Mouse (Mus musculus) kidney, adult 2 months (tissue): ENCODE measurements around the gene Slc16a13. TPM values are rescaled to one million over a fixed set of nuclear protein-coding genes. Genes with fewer than 3 reads are reported as not detected.

Experiments used
- DNase-seq: peaks from one replicate; pipeline ENCODE4 v3.0.0; 2021
- H3K27ac ChIP-seq: fragments of 200-500 bp; 2 replicates; pipeline ENCODE4 v1.5.1; 2012; ENCODE audit warnings: low read depth, low read length, control low read depth, inconsistent platforms; ENCODE audit not compliant: insufficient read depth
- H3K27me3 ChIP-seq: fragments of 200-500 bp; replicated peaks from 2 replicates; pipeline ENCODE4 v1.6.1; 2012; ENCODE audit warnings: mild to moderate bottlenecking, moderate library complexity, low read length, inconsistent platforms; ENCODE audit not compliant: control insufficient read depth, insufficient read depth
- H3K36me3 ChIP-seq: fragments of 200-500 bp; 2 replicates; pipeline ENCODE4 v1.6.1; 2012; ENCODE audit warnings: mild to moderate bottlenecking, moderate library complexity, low read length, inconsistent platforms; ENCODE audit not compliant: control insufficient read depth, insufficient read depth
- H3K4me1 ChIP-seq: fragments of 200-500 bp; 2 replicates; pipeline ENCODE4 v1.6.1; 2011; ENCODE audit warnings: low read length; ENCODE audit not compliant: control insufficient read depth, insufficient read depth
- H3K4me3 ChIP-seq: fragments of 200-500 bp; 2 replicates; pipeline ENCODE4 v1.5.1; 2011; ENCODE audit warnings: mild to moderate bottlenecking, low read depth, low read length, control low read depth; ENCODE audit not compliant: insufficient read depth
- CTCF ChIP-seq: fragments of 200-500 bp; conservative IDR thresholded peaks from 2 replicates; pipeline ENCODE4 v1.5.1; 2011; ENCODE audit warnings: low read depth, mild to moderate bottlenecking, control low read depth, low read length, moderate library complexity, mixed read lengths; ENCODE audit not compliant: insufficient read depth, insufficient read length
- POLR2A ChIP-seq: fragments of 200-500 bp; IDR thresholded peaks from one replicate; pipeline ENCODE4 v1.6.1; 2011; ENCODE audit warnings: low read depth, low read length, control low read depth
- WGBS: fragments of 180-500 bp; shearing (Covaris S2); methylation state at CpG from one replicate; pipeline ENCODE4 v1.1.7; 2018; 5-methylcytosine and 5-hydroxymethylcytosine counted together
- polyA plus RNA-seq: library from polyadenylated mRNA; depleted of rRNA; stranded (reverse); fragments of >200 nt; gene quantifications from 2 replicates; pipeline ENCODE4 v1.2.3, GENCODE M21; 2012; rRNA removed

Slc16a13 gene
- 44.0 and 48.8 TPM in 2 replicates for polyA plus RNA-seq

- under 1% methylated on average over 28 of the region's 28 CpGs for WGBS
- TF ChIP-seq POLR2A (peak; percentile 85), CTCF (no peak)
- Histone ChIP-seq H3K4me3 (peak within 1 kb of the TSS; percentile 63), H3K27ac (peak within 1 kb of the TSS; percentile 86), H3K27me3 (no peaks in the 10 kb centered on the region), H3K4me1 (peaks cover 32% of the 10 kb centered on the region), H3K36me3 (no peaks in the 10 kb centered on the region; the same call in 1 of the 2 replicates)
- DNase-seq, result peak; percentile 99
Measured at GRCm38 (mm10) chr11:70220731-70221602, at the start of gene Slc16a13. Slc16a13 (minus strand) TSS chr11:70221064.

- 75% methylated on average over 1 of the region's 1 CpGs for WGBS
- DNase-seq, result peak; percentile 39
- no peak overlapping the region for H3K4me3 ChIP-seq
- no peaks in the 10 kb centered on the region for H3K36me3 ChIP-seq
- H3K4me1 ChIP-seq, result no peaks in the 10 kb centered on the region
- no peak for TF ChIP-seq CTCF
- no peak for TF ChIP-seq POLR2A
- no peak overlapping the region for H3K27ac ChIP-seq
- H3K27me3 ChIP-seq, result no peaks in the 10 kb centered on the region
Measured at GRCm38 (mm10) chr11:70266405-70266804, 45.5 kb upstream of the Slc16a13 start.

- WGBS, result 68% methylated on average over 4 of the region's 4 CpGs
Measured at GRCm38 (mm10) chr11:70265819-70266218, 45.0 kb upstream of the Slc16a13 start.

GRCm38 (mm10) chr11:70265252-70265651 lies 44.4 kb upstream of the Slc16a13 start:
- Histone ChIP-seq H3K27me3 (no peaks in the 10 kb centered on the region), H3K27ac (no peak overlapping the region), H3K4me3 (no peak overlapping the region), H3K36me3 (no peaks in the 10 kb centered on the region), H3K4me1 (no peaks in the 10 kb centered on the region)
- 50% methylated on average over 3 of the region's 3 CpGs for WGBS
- TF ChIP-seq POLR2A, result no peak
- DNase-seq, result no peak

More at GRCm38 (mm10) chr11:70265819-70266218, 45.0 kb upstream of the Slc16a13 start:
- Histone ChIP-seq H3K4me3 (no peak overlapping the region), H3K27ac (no peak overlapping the region), H3K4me1 (no peaks in the 10 kb centered on the region), H3K36me3 (no peaks in the 10 kb centered on the region), H3K27me3 (no peaks in the 10 kb centered on the region)
- DNase-seq, result no peak
- TF ChIP-seq POLR2A (no peak), CTCF (no peak)

- H3K27me3 ChIP-seq, result no peaks in the 10 kb centered on the region
- no peak for DNase-seq
- 91% methylated on average over 4 of the region's 4 CpGs for WGBS
- no peak overlapping the region for H3K27ac ChIP-seq
- TF ChIP-seq POLR2A (no peak), CTCF (no peak)
- no peaks in the 10 kb centered on the region for H3K36me3 ChIP-seq
- peaks cover 4% of the 10 kb centered on the region; the same call in 1 of the 2 replicates for H3K4me1 ChIP-seq
- H3K4me3 ChIP-seq, result no peak overlapping the region
Measured at GRCm38 (mm10) chr11:70259035-70259434, 38.2 kb upstream of the Slc16a13 start.

GRCm38 (mm10) chr11:70254931-70255531 lies 34.2 kb upstream of the Slc16a13 start, which contains the start of gene Alox12:
Alox12 (minus strand) TSS chr11:70255353.
- peak within 1 kb of the TSS; percentile 28; the same call in 1 of the 2 replicates for H3K27ac ChIP-seq
- H3K36me3 ChIP-seq, result no peaks in the 10 kb centered on the region
- H3K4me3 ChIP-seq, result peak within 1 kb of the TSS; percentile 41
- TF ChIP-seq POLR2A, result no peak
- peak; percentile 66 for TF ChIP-seq CTCF
- H3K27me3 ChIP-seq, result no peaks in the 10 kb centered on the region
- DNase-seq, result peak; percentile 69
- peaks cover 4% of the 10 kb centered on the region; the same call in 1 of the 2 replicates for H3K4me1 ChIP-seq
- WGBS, result 2% methylated on average over 25 of the region's 25 CpGs

- no peaks in the 10 kb centered on the region for H3K36me3 ChIP-seq
- no peaks in the 10 kb centered on the region for H3K27me3 ChIP-seq
- DNase-seq, result no peak
- TF ChIP-seq CTCF (no peak), POLR2A (no peak)
- peak overlapping the region; percentile 41 for H3K4me3 ChIP-seq
- no peak overlapping the region for H3K27ac ChIP-seq
- 13% methylated on average over 18 of the region's 18 CpGs for WGBS
- peaks cover 4% of the 10 kb centered on the region; the same call in 1 of the 2 replicates for H3K4me1 ChIP-seq
Measured at GRCm38 (mm10) chr11:70254337-70254736, 33.5 kb upstream of the Slc16a13 start.
